Mouse (Mus musculus) layer of hippocampus, adult 2 months (tissue): Measurements from ENCODE around the gene Cdh23. TPM values are rescaled to one million over a fixed set of nuclear protein-coding genes. Genes with fewer than 3 reads are reported as not detected.

ENCODE experiments used
- DNase-seq, 2 experiments: peaks; one replicate each; pipeline ENCODE4 v3.0.0; 2022; ENCODE audit warnings: low spot score in 2 of 2
- H3K27ac ChIP-seq: fragments of 200-600 bp; 2 replicates; pipeline ENCODE4 v1.8.1; 2022
- H3K4me3 ChIP-seq: fragments of 200-600 bp; 2 replicates; pipeline ENCODE4 v1.8.1; 2022; ENCODE audit warnings: mild to moderate bottlenecking
- CTCF ChIP-seq: fragments of 200-600 bp; conservative IDR thresholded peaks from 2 replicates; pipeline ENCODE4 v1.8.1; 2022; ENCODE audit warnings: antibody characterized with exemption, mild to moderate bottlenecking, moderate library complexity
- total RNA-seq, 2 experiments: library from RNA; stranded (reverse); gene quantifications; 2 replicates each; pipeline ENCODE4 v1.2.3; 2021

The Cdh23 gene
- total RNA-seq, 2 experiments from 2014 or later: 2.7 to 2.9 TPM

DNA sequence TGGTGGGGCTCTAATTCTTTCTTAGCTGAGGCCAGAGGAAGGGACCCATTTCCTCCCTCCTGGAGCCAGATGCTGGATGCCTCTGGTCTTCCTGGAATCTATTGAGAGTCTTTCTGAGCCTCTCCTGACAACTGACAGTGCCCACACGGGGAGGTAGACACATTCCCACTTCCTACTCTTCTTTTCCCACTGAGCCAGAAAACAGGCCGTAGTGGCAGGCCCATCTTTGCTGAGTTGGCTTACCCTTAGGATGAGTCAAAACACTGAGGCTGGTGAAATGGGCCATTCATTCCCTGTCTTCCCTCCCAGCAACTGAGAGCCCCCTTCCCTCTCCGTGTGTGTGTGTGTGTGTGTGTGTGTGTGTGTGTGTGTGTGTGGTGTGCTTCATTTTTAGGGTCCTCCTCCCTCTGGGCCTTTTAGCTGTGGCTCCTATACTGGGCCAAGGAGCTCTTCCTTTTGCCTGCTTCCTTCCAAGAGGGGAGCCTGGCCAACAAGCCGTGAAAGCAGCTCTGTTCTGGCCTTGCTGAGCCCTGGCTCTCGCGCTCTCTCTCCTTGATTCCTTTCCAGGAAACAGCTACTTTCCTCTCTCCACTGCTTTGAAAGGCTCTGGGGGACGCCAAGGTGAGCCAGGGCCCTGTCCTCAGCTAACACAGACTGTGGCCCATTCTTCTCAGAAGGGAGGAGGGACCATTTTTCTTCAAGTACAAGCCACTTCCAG lies 290.7 kb downstream of the Cdh23 start:
- Histone ChIP-seq H3K4me3 (no peak overlapping the region), H3K27ac (peak overlapping the region; percentile 79)
- DNase-seq: peak; percentile 44 to 69
- TF ChIP-seq CTCF: no peak

GRCm38 (mm10) chr10:60400507-60401295 lies 295.6 kb downstream of the Cdh23 start:
- no peak overlapping the region for H3K4me3 ChIP-seq
- no peak for DNase-seq
- no peak overlapping the region for H3K27ac ChIP-seq
- TF ChIP-seq CTCF: no peak

GRCm38 (mm10) chr10:60399449-60399848 lies 296.8 kb downstream of the Cdh23 start, which contains the start of gene Gm17455:
Gene Gm17455 (plus strand): TSS chr10:60399726.
- no peak for DNase-seq
- H3K27ac ChIP-seq: no peak within 1 kb of the TSS
- no peak for TF ChIP-seq CTCF
- no peak within 1 kb of the TSS for H3K4me3 ChIP-seq

GRCm38 (mm10) chr10:60398051-60398814 lies 298.1 kb downstream of the Cdh23 start:
- peak; percentile 40; the same call in 1 of the 2 replicates for TF ChIP-seq CTCF
- no peak overlapping the region for H3K4me3 ChIP-seq
- H3K27ac ChIP-seq: no peak overlapping the region
- DNase-seq: no peak

GRCm38 (mm10) chr10:60395605-60396004 lies 300.7 kb downstream of the Cdh23 start:
- no peak overlapping the region for H3K4me3 ChIP-seq
- no peak for TF ChIP-seq CTCF
- DNase-seq: no peak
- H3K27ac ChIP-seq: no peak overlapping the region

GRCm38 (mm10) chr10:60394936-60395335 lies 301.4 kb downstream of the Cdh23 start:
- TF ChIP-seq CTCF: no peak
- DNase-seq: no peak
- no peak overlapping the region for H3K27ac ChIP-seq
- no peak overlapping the region for H3K4me3 ChIP-seq

- no peak for TF ChIP-seq CTCF
- Histone ChIP-seq H3K27ac (no peak overlapping the region), H3K4me3 (no peak overlapping the region)
- no peak for DNase-seq
Measured at GRCm38 (mm10) chr10:60391661-60392060, 304.6 kb downstream of the Cdh23 start.

DNA sequence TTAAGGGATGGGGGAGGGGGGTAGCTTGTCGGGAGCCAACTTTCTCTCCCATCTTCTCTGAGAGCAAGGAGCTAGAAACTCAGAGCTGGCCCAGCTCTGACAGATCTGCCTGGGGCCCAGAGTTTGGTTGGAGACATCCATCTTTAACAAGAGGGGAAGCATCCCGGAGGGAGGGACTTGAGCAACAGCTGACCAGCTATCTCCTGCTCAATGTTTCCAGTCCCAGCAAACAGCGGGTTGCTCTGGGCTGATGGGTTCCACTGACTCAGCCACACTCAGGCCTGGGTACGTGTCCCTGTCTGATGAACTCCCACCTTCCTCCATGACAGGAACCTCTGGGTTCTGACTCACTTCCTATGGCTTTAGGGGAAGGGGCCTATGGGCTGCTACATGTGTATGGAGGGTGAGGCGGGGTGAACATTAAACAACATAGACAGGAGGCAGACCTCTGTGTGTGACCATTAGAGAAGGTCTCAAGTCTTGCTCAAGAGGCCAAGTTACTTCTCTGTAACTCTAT lies 305.3 kb downstream of the Cdh23 start:
- no peak for DNase-seq
- H3K27ac ChIP-seq: no peak overlapping the region
- TF ChIP-seq CTCF: no peak
- H3K4me3 ChIP-seq: no peak overlapping the region

DNA sequence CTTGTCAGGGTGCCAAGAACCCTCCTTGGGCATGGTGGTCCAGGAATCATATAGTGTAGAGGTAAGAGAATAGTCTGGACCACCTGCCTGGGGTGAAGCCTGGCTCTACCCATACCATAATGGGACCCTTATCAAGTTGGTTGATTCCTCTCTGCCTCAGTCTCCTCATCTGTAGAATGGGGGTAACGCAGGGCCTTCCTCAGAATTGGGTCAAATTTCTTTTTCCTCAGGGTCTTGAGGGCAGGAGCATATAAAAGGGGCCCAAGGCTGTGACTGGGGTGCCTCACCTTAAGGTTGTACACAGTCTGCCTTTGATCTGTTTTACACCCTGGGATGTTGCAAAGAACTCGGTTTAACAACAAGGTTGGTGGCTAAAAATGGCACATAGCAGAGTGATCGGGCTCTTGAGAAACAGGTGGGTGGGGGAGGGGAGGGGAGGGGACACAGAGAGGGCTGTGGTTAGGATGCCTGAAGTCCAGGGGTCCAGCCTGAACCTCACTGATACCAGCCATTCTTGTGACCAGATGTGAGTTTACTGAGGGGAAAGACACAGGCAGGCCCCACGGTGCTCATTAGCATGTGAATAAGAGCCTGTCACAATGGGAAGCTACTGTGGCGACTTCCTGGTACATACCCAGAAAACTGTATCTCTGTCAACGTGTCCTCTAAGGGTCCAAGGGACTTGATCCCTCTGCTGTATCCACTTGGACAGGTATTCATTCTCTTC lies 305.9 kb downstream of the Cdh23 start:
- Histone ChIP-seq H3K4me3 (no peak overlapping the region), H3K27ac (no peak overlapping the region)
- no peak for TF ChIP-seq CTCF
- DNase-seq: no peak

GRCm38 (mm10) chr10:60389447-60389865 lies 306.8 kb downstream of the Cdh23 start:
- Histone ChIP-seq H3K27ac (no peak overlapping the region), H3K4me3 (no peak overlapping the region)
- no peak for DNase-seq
- TF ChIP-seq CTCF: no peak

- no peak overlapping the region for H3K27ac ChIP-seq
- no peak overlapping the region for H3K4me3 ChIP-seq
- no peak for TF ChIP-seq CTCF
- DNase-seq: no peak
Measured at GRCm38 (mm10) chr10:60388332-60388731, 308.0 kb downstream of the Cdh23 start.

GRCm38 (mm10) chr10:60381142-60381925 lies 315.0 kb downstream of the Cdh23 start:
- Histone ChIP-seq H3K27ac (no peak overlapping the region), H3K4me3 (no peak overlapping the region)
- TF ChIP-seq CTCF: no peak
- no peak for DNase-seq
